Mouse (Mus musculus) retina, adult 2 months (tissue): ENCODE results near the gene Wdfy4.

Source experiments
- DNase-seq: peaks from one replicate; pipeline ENCODE4 v3.0.0-alpha.2; 2012; ENCODE audit warnings: low read depth, low spot score

Gene Wdfy4

DNA sequence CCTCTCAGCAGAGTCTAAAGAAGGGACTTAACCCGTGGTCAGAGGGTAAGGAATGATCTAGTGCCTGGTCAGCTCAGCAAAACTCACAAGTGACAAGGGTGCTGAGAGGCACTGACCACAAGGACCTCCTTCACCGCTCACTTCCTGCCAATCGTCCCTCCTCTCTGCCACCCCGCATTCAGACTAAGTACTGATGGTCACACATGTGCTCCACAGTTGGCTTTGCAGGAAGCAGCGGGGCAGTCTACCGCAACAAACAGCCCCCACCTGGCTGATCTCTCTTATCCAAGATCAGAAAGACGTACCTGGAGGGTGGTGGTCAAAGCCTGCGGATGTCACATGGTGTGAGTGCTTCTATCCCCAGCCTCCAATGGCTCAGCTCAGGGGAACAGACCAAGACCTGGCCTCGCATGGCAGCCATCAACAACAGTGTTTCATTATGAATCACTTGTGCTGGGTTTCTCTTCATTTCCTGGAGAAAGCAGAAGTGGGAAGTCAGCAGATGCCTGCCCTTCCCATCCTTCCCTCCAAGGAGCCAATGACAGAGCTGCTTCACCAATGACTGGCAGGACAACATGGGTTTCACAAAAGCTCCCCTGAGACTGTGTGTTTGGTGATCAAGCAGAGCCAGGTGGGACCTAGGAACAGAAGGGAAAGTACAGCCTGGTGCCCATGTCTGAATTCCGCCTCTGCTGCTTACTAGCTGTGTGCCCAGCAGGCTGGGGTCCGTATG lies at the start of gene Wdfy4:
TSS of gene Wdfy4 (minus strand) at position 441 of the 733 bp plus-strand sequence.
- DNase-seq: no peak

DNA sequence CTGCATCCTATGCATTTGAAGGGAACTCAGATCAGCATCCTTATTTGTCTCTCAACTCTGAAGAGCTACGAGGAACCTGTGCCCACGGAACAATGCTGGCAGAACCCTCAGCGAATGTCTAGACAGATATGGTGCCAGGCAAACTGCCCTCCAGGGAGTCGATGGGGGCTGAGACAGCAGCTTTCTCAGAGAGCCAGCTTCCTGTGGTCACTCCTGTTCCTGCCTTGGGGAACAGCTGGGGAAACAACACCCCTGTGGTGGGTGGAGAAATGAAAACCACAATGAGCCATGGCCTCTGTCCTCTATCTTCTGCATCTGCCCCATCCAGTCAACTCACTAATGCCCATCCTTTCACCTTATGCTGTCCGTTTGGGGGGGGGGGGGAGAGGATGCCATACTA lies 46.7 kb upstream of the Wdfy4 start:
- no peak for DNase-seq

DNA sequence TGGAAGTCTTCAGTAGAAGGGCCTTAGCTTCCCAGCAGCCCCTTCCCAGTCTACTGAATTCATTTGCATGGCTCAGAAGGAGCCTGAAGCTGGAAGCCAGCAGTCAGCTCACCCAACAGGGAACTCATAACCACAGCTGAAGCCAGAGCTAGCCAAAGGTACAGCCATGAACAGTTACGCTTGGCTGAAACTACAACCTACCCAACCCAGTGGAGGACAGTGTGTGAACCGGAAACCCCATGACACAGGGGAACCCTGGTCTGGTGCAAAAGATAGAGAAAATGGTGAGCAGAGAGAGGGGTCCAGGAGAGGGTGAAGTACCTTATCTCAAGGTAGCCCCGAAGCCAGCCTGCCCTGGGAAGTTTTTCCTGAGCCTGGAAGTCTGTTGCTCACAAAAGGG lies 46.0 kb upstream of the Wdfy4 start:
- DNase-seq: no peak

GRCm38 (mm10) chr14:33230672-33231071 lies 45.4 kb upstream of the Wdfy4 start:
- no peak for DNase-seq

- DNase-seq: no peak
These were observed 39.9 kb upstream of the Wdfy4 start for GRCm38 (mm10) chr14:33225235-33225634.

DNA sequence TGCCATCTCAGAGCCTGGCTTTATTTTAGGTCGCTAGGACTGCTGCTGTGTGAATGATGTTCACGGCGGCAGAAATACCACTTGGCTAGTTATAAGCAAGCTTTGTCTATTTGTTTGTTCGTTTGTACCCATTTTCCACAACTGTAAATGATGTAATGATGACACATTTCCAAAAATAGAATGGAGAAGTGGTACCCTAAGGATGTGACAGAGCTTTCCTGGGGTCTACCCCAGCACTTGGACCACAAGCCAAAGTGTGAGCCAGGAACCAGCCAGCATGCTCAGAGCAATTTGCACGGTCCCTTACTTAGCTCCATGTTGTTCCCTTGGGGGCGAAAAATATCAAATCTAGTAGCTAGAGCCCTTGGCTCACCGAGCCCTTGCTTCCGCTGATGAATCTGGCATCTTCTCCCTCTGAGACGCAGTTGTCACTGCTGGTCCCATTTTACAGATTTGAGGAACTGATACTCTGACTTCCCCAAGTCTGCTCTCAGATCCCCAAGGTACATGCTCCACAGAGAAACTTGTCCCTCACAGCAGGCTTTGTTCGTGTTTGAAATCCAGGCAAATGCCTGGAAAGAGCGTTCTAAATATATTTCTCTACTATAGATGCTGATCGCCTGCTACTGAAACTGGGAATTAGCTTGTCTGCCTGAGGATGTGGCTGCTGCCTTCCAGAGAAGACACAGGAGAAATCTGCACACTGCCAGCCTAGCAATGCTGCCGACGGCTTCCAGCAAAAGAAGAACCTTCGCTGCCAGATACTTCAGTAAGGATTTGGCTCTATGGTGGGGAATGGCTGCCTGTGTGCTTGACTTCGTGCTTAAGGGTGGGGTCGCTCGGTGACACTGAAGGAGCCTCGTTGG lies 31.3 kb upstream of the Wdfy4 start:
- no peak for DNase-seq

DNA sequence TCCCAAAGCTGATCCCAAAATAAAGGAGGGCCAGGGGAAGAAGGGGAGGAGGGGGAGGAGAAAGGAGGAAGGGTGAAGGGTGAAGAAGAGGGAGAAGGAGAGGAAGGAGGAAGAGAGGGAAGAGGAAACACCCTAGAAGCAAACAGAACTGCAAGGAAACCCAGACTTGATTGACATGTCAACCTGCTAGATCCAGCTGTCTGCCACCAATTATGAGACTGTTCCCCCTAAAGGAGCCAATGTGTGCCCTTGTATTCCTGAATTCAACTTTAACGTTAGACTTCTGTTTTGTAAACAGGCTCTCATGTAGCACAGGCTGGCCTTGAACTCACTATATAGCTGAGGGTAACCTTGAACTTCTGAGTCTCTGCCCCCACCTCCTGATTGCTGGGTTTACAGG lies 29.9 kb upstream of the Wdfy4 start:
- DNase-seq: no peak

GRCm38 (mm10) chr14:33214767-33215128 lies 29.4 kb upstream of the Wdfy4 start:
- no peak for DNase-seq

- peak; percentile 50 for DNase-seq
These were observed 28.8 kb upstream of the Wdfy4 start, which contains the start of gene Arhgap22 for GRCm38 (mm10) chr14:33213823-33214766. Gene Arhgap22, plus strand, starts transcription at chr14:33214026.

DNA sequence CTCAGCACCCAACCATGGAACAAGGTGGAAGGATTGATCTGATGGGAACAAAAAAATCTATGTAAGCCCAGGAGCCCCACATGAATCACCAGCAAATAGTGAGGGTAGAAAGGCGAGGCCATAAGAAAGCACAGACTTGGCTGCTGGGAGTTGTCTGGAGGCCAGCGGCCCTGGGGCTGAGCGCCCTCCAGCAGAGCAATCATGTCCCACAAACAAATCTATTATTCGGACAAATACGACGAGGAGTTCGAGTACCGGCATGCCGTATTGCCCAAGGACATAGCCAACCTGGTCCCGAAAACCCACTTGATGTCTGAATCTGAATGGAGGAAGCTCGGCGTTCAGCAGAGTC lies 27.6 kb upstream of the Wdfy4 start:
- DNase-seq: no peak

DNA sequence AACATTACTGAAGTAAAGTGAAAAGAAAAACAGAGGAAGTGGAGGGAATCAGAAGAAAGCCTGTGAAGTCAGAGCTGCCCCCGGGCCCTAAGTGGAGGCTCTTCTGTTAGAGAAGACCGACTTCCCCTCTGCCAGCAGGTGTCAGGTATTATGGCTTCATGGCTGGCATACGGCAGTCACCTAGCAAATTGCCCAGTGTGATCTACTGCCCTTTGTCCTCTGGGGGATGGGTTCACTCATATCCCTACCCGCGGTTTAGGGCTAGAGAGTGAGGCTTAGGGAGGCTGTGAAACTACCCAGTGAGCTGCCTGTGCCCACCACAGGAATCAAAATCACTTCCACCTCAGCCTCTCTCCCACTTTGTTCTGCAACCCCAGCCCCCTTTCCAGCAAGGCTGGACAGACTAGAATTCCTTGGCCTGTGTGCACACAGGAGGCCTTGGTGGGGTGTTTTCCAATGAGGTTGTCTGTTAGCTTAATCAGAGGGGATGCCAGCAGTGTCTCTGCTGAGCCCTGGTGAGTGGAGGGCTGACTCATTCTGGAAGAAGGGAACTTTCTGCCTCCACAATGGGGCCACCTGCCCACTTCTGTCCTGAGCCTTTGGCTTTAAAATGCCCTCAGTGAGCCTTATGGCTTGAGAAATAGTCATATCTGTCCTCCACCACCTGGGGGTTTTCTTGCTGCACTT lies 27.1 kb upstream of the Wdfy4 start:
- DNase-seq: no peak

GRCm38 (mm10) chr14:33210806-33211205 lies 25.5 kb upstream of the Wdfy4 start:
- no peak for DNase-seq

DNA sequence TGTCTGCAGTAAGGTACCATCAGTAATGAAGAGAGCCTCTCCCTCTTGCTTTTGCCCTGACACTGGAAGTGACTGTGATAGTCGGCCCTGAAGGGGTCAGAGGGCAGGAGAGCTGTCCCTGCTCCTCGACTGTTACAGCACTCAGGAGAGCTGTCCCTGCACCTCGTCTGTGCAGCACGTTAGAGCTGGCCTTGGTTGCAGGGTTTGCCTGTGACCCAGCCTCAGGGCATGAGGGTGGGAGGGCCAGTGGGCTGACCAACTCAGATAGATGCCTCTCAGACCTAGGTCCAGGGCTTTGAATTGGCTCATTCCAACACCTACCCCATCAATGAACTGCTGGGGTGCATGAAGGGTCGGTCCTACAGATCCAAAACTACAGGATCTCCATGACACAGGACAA lies 23.0 kb upstream of the Wdfy4 start:
- DNase-seq: no peak

GRCm38 (mm10) chr14:33207011-33207410 lies 21.7 kb upstream of the Wdfy4 start:
- no peak for DNase-seq

GRCm38 (mm10) chr14:33205280-33205965 lies 20.1 kb upstream of the Wdfy4 start:
- no peak for DNase-seq

DNA sequence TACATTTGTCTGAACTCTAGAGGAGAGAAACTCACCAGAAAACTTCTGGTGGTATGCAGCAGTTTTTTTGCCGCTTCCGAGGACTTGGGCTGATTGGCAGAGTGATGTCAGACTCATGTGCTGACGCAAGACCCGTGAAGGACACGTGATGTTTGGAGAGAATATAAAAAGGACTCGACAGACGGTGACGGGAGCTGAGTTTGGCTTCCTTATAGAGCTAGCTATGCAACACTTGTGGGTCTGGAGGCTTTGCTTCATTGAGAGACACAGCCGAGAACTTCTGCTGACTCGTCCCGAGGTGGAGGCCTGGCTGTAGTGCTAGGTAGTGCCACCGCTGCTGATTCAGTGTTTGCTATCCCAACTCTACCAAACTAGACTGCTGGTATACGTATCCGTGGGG lies 18.5 kb upstream of the Wdfy4 start:
- no peak for DNase-seq

DNA sequence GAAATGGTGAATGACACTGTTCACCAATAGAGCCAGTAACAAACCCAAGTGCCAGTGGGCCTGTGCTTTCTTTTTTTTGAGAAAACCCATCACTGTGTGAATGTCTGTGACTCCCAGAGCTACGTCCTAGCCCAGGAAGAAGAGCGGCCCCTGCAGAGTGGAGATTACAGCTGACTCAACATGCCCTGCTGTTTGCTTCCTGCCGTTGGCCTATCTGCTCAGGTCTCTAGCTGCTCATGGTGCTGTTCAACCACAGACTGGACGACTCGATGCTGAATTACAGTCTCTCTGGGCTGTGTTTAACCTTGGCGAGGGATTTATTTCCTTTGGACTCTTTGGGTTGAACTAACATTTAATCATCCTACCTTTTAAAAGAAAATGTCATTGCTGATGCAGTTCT lies 17.6 kb upstream of the Wdfy4 start:
- DNase-seq: no peak

- DNase-seq: no peak
These were observed 16.9 kb upstream of the Wdfy4 start for GRCm38 (mm10) chr14:33202161-33202560.

- no peak for DNase-seq
These were observed 8.9 kb upstream of the Wdfy4 start for GRCm38 (mm10) chr14:33194241-33194640.

GRCm38 (mm10) chr14:33193762-33194161 lies 8.5 kb upstream of the Wdfy4 start:
- DNase-seq: no peak

DNA sequence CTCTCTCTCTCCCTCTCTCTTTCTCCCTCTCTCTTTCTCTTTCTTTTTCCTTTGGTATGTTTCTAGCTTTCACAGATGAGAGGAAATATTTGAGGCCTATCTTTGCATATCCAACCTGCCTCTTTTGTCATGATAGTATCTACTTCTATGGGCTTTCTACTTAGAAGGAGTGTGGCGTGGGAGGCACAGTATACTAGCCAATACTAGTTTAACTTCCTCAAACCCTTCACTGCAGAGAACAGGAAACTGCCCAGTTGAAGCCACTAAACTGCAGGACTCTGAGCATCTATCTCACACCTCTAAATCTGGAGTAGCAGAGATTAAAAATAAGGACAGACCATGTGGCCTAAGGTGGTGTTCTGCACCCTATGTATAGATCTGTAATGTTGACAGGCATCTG lies 5.3 kb upstream of the Wdfy4 start:
- no peak for DNase-seq
